11 mouse cellular contexts compared by ENCODE assay signal in the genomic region with DNA sequence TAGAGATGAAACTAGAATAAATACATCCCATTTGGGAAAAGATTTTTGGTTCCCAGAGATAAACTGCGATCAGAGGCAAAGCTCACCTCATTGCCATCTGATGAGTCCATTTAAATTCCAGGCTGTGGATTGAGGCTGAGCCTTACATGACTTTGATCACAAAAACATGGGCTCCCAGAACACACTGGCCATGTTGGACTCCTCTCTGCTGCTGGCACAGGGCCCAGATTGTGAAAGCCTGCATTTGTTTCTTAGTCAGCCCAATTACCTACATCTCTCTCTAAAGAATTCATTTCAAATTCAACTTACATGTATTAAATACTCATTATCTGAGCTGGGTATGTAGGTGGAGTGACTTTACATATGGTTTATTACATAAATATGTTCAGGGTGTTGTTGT.
A peak's percentile ranks its signal among the peaks of the same experiment; 100 is the strongest.
DNase-seq lines count a peak whose midpoint lies in the region; ATAC-seq and TF ChIP-seq lines count a peak whose summit lies in the region.
"Had no signal": no experiment of that assay in that cellular context is flagged by ENCODE, and none has a peak within 500 bp of the region (broad histone marks: within the 10 kb centered on the region; RNA-seq: fewer than 3 reads in every experiment).

No protein-coding gene starts in this region.

- intact Hi-C loops in gastrocnemius, adult 2 months (cut with DNase I): no loop called here
- intact Hi-C loops in left cerebral cortex, postnatal 10 days (cut with DNase I): no loop called here
- intact Hi-C loops in left cerebral cortex, postnatal 25 days (cut with DNase I): no loop called here

- ATAC-seq in inflammation-experienced regulatory T-cells, adult 6 months: no peak

- peak; percentile 24 for DNase-seq in gastrocnemius, adult 2 months
- DNase-seq in gastrocnemius, adult 8-10 months (ENCODE audit: low spot score in 2 of 2): no peak
- peak; percentile 10 to 34 for DNase-seq in left cerebral cortex, postnatal 10 days (ENCODE audit: extremely low spot score in 1 of 2, low spot score in 2 of 2)
- no peak for DNase-seq in left cerebral cortex, adult 8-10 months (ENCODE audit: low spot score in 2 of 2)
- DNase-seq in adipocyte (ENCODE audit: low spot score): peak; percentile 22
- DNase-seq in left cerebral cortex, postnatal 25 days (ENCODE audit: low spot score in 2 of 2): peak; percentile 5 to 12
- DNase-seq in spleen, postnatal 14 days (ENCODE audit: low spot score in 2 of 2): no peak
- DNase-seq: embryo, embryonic 11 days; thymus, postnatal 4 days had no signal

- no peak overlapping the region for H3K4me3 ChIP-seq in gastrocnemius, adult 2 months
- H3K4me3 ChIP-seq: limb, embryonic 15.5 days had no signal

- TF ChIP-seq CTCF in gastrocnemius, adult 2 months (IDR thresholded peaks at IDR 0.05): no peak

- H3K27ac ChIP-seq in gastrocnemius, adult 2 months: no peak overlapping the region
- H3K27ac ChIP-seq: limb, embryonic 15.5 days had no signal

Comparison
In these comparisons a context has a peak if more than half of its experiments do, and no peak if none do; other contexts are left out.
1. DNase-seq: peak in gastrocnemius, adult 2 months (single experiment), left cerebral cortex, postnatal 10 days (2 of 2), adipocyte (single experiment) and left cerebral cortex, postnatal 25 days (2 of 2); none in gastrocnemius, adult 8-10 months (0 of 2), left cerebral cortex, adult 8-10 months (0 of 2) and spleen, postnatal 14 days (0 of 2).